Mouse (Mus musculus): ENCODE measurements around the gene Vwde. TPM values are rescaled to one million over a fixed set of nuclear protein-coding genes. Genes with fewer than 3 reads are reported as not detected.
A peak's percentile ranks its signal among the peaks of the same experiment; 100 is the strongest.

The Vwde gene
- total and polyA plus RNA-seq, 3 experiments, result 0.22 TPM; not detected in 2

DNA sequence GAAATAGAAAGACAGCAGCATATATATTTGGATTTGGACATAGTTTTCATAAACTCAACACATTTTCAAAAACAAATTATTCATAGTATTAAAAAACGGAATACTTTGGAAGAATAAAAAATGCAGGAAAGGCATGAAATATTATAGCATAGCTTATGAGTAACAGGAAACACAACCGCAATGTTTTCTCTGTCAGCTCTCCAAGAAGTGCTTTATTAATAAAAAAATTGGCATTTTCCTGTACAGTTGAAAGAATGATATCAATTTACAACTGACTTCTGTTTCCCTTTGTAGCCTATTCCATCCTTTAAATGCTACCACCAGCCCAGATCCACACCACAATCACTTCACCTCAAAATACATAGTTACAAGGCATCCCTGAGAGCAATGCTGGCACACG, 44.7 kb downstream of the Vwde start:
- Histone ChIP-seq H3K4me3 (ENCODE audit: low read depth, low read length) (no peak overlapping the region), H3K36me3 (replicated peaks) (no peaks in the 10 kb centered on the region), H3K9me3 (replicated peaks) (no peaks in the 10 kb centered on the region), H3K27me3 (ENCODE audit: insufficient read depth, low read length) (no peaks in the 10 kb centered on the region), H3K4me1 (ENCODE audit: insufficient read depth, low read depth, low read length) (no peaks in the 10 kb centered on the region)
- TF ChIP-seq GATA2 (IDR thresholded peaks at IDR 0.05; ENCODE audit: borderline replicate concordance, low read depth, low read length) (no peak), GATA1 (IDR thresholded peaks at IDR 0.05; ENCODE audit: borderline replicate concordance, low read length) (no peak)
- DNase-seq (ENCODE audit: low spot score), result no peak
- no peak for ATAC-seq (ENCODE audit: extremely low read depth, insufficient number of reproducible peaks, low FRiP score, poor library complexity, severe bottlenecking)

DNA sequence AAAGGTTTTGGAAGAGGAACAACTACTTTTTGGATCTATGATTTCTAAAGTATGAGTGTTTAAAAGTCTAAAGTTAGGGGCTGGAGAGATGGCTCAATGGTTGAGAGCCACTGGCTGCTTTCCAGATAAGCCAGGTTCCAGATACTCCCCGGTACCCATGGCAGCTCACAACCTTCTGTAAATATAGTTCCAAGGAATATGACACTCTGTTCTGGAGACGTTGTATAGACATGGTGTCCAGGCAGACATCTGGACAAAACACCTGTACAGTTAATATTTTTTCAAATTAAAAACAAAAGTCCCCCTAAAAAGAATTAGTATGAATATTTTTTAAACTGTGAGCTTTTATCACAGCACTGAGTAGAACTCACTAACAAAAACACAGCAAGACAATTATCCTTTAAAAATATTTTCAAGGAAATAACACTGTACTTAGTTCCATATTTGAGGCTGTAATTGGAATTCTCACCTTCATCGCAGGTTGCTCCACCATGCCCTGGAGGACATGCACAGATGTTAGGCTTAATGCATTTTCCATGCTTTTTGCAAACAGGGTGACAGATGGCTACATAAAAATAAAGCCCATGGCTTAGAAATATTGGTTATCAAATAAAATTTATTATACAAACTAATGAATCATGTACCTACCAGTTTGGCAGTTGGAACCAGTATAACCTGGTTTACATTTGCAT, 55.2 kb downstream of the Vwde start:
- no peaks in the 10 kb centered on the region for H3K4me1 ChIP-seq (ENCODE audit: insufficient read depth, low read depth, low read length)
- no peaks in the 10 kb centered on the region for H3K36me3 ChIP-seq (replicated peaks)
- H3K27me3 ChIP-seq (ENCODE audit: insufficient read depth, low read length), result no peaks in the 10 kb centered on the region
- ATAC-seq (ENCODE audit: extremely low read depth, insufficient number of reproducible peaks, low FRiP score, poor library complexity, severe bottlenecking), result no peak
- H3K9me3 ChIP-seq (replicated peaks), result no peaks in the 10 kb centered on the region
- DNase-seq (ENCODE audit: low spot score), result no peak
- H3K4me3 ChIP-seq (ENCODE audit: low read depth, low read length), result no peak overlapping the region
- TF ChIP-seq GATA1 (IDR thresholded peaks at IDR 0.05; ENCODE audit: borderline replicate concordance, low read length), result no peak
- no peak for TF ChIP-seq TAL1 (conservative IDR thresholded peaks at IDR 0.05; ENCODE audit: low read depth, low read length)
- TF ChIP-seq GATA2 (IDR thresholded peaks at IDR 0.05; ENCODE audit: borderline replicate concordance, low read depth, low read length), result no peak
- no peak for TF ChIP-seq CTCF (IDR thresholded peaks at IDR 0.05; ENCODE audit: low read depth, low read length)
- no peak for TF ChIP-seq POLR2AphosphoS5 (IDR thresholded peaks at IDR 0.05; ENCODE audit: insufficient replicate concordance, low read depth, low read length)

DNA sequence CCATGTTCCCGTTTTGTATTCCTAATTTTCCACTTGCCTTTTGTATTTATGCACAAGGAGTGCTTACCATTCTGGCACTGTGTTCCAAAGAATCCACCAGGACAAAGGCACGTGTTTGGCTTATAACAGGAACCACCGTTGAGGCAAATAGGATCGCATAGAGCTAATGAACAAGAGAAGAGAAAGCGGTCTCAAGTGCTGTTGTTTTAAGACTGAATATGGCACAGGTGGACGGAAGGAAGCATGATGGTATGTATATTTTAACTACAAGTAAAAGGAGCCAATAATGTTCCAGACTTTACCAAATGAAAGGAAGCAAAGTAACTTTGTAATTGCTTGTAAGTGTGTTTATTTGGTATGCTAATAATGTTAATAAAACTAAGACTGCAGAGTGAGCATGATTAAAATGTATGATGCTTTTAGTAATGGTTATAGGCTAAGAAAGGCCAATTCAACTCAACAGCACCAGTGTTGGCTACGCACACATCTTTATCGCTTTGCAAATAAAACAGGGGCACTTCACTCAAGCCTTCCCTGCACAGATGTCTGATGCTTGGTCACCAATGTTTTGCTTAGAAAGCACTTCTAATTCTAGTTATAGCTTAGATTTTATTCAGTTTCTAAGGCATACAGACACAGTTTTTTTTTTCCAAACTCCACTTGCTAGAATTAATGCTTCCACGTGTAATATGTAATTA, 58.4 kb downstream of the Vwde start:
- Histone ChIP-seq H3K27me3 (ENCODE audit: insufficient read depth, low read length) (no peaks in the 10 kb centered on the region), H3K4me1 (ENCODE audit: insufficient read depth, low read depth, low read length) (no peaks in the 10 kb centered on the region), H3K36me3 (replicated peaks) (no peaks in the 10 kb centered on the region), H3K9me3 (replicated peaks) (no peaks in the 10 kb centered on the region), H3K4me3 (ENCODE audit: low read depth, low read length) (no peak overlapping the region)
- DNase-seq (ENCODE audit: low spot score), result no peak
- no peak for ATAC-seq (ENCODE audit: extremely low read depth, insufficient number of reproducible peaks, low FRiP score, poor library complexity, severe bottlenecking)
- TF ChIP-seq GATA2 (IDR thresholded peaks at IDR 0.05; ENCODE audit: borderline replicate concordance, low read depth, low read length) (no peak), GATA1 (IDR thresholded peaks at IDR 0.05; ENCODE audit: borderline replicate concordance, low read length) (no peak), CTCF (IDR thresholded peaks at IDR 0.05; ENCODE audit: low read depth, low read length) (no peak), TAL1 (conservative IDR thresholded peaks at IDR 0.05; ENCODE audit: low read depth, low read length) (no peak), POLR2AphosphoS5 (IDR thresholded peaks at IDR 0.05; ENCODE audit: insufficient replicate concordance, low read depth, low read length) (no peak)

DNA sequence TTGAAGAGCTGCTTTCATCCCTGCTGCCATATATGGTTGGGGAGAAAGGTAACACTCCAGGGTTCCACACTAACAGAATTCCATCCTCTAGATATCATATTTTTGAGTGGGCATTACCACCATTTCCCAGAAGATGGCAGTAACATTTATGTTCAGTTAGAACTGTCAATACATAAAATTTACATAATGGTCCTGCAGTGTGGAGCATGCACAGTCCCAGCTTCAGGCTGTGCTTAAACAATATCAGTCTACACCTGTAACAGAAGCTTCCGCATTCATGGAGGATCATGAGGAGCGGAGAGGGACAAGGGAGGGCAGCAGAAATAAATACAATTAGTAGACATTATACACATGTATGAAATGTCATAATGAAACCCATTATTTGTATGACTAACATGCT, 65.3 kb downstream of the Vwde start:
- Histone ChIP-seq H3K36me3 (replicated peaks) (no peaks in the 10 kb centered on the region), H3K27me3 (ENCODE audit: insufficient read depth, low read length) (peaks cover under 1% of the 10 kb centered on the region; the same call in 1 of the 2 replicates), H3K4me3 (ENCODE audit: low read depth, low read length) (no peak overlapping the region), H3K4me1 (ENCODE audit: insufficient read depth, low read depth, low read length) (no peaks in the 10 kb centered on the region), H3K9me3 (replicated peaks) (peaks cover under 1% of the 10 kb centered on the region; the same call in 1 of the 2 replicates)
- no peak for DNase-seq (ENCODE audit: low spot score)
- TF ChIP-seq TAL1 (conservative IDR thresholded peaks at IDR 0.05; ENCODE audit: low read depth, low read length), result no peak
- TF ChIP-seq GATA1 (IDR thresholded peaks at IDR 0.05; ENCODE audit: borderline replicate concordance, low read length), result no peak
- TF ChIP-seq POLR2AphosphoS5 (IDR thresholded peaks at IDR 0.05; ENCODE audit: insufficient replicate concordance, low read depth, low read length), result no peak
- no peak for TF ChIP-seq CTCF (IDR thresholded peaks at IDR 0.05; ENCODE audit: low read depth, low read length)
- no peak for TF ChIP-seq GATA2 (IDR thresholded peaks at IDR 0.05; ENCODE audit: borderline replicate concordance, low read depth, low read length)
- no peak; the same call in 1 of the 2 replicates for ATAC-seq (ENCODE audit: extremely low read depth, insufficient number of reproducible peaks, low FRiP score, poor library complexity, severe bottlenecking)

DNA sequence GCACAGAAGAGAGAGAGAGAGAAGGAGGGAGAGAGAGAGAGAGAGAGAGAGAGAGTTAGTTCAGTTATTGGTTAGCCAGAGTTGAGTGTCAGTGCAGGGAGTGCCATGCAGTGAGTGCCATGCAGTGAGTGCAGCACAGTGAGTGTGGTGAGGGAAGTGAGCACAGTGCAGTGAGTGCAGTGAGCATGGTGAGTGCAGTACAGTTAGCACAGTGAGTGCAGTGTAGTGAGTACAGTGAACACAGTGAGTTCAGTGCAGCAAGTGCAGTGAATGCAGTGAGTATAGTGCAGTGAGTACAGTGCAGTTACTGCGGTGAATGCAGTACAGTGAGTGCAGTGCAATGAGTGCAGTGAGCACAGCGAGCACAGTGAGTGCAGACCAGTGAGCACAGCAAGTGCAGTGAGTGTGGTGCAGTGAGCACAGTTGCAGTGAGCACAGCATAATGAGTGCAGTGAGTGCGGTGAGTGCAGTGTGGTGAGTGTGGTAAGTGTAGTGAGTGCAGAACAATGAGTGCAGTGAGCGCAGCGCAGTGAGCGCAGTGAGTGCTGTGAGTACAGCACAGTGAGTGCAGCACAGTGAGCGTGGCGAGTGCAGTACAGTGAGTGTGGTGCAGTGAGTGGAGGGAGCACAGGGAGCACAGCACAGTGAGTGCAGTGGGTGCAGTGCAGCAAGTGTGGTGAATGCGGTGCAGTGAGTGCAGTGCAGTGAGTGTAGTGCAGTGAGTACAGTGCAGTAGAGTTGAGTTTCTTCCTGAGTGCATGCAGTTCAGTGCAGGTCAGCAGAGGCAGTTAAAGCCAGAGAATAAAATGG, 70.7 kb downstream of the Vwde start:
- H3K4me1 ChIP-seq (ENCODE audit: insufficient read depth, low read depth, low read length), result peaks cover 2% of the 10 kb centered on the region; the same call in 1 of the 2 replicates
- peaks cover 6% of the 10 kb centered on the region; the same call in 1 of the 2 replicates for H3K27me3 ChIP-seq (ENCODE audit: insufficient read depth, low read length)
- ATAC-seq (ENCODE audit: extremely low read depth, insufficient number of reproducible peaks, low FRiP score, poor library complexity, severe bottlenecking), result no peak; the same call in 1 of the 2 replicates
- TF ChIP-seq TAL1 (conservative IDR thresholded peaks at IDR 0.05; ENCODE audit: low read depth, low read length) (no peak), POLR2AphosphoS5 (IDR thresholded peaks at IDR 0.05; ENCODE audit: insufficient replicate concordance, low read depth, low read length) (peak; percentile 63; the same call in 1 of the 2 replicates), CTCF (IDR thresholded peaks at IDR 0.05; ENCODE audit: low read depth, low read length) (no peak), GATA2 (IDR thresholded peaks at IDR 0.05; ENCODE audit: borderline replicate concordance, low read depth, low read length) (no peak)
- H3K4me3 ChIP-seq (ENCODE audit: low read depth, low read length), result peak overlapping the region; percentile 40; the same call in 1 of the 2 replicates
- H3K9me3 ChIP-seq (replicated peaks), result peaks cover 7% of the 10 kb centered on the region
- no peaks in the 10 kb centered on the region for H3K36me3 ChIP-seq (replicated peaks)
- DNase-seq (ENCODE audit: low spot score), result no peak
